ENCODE assay signal across 8 mouse cellular contexts in genomic region chr2:157367184-157367893, GRCm38 (mm10). TPM values are rescaled to one million over a fixed set of nuclear protein-coding genes. Genes with fewer than 3 reads are reported as not detected.
DNase-seq lines count a peak whose midpoint lies in the region; ATAC-seq lines count a peak whose summit lies in the region.

Gene Manbal (plus strand): TSS chr2:157367594.

- no peaks in the 10 kb centered on the region for H3K27me3 ChIP-seq in hindbrain, embryonic 16.5 days (replicated peaks; ENCODE audit: control insufficient read depth, insufficient read depth, low read length)

- peaks cover 47% of the 10 kb centered on the region for H3K79me2 ChIP-seq in macrophage (ENCODE audit: inconsistent target)

- DNase-seq in T-cell, adult 2 months (ENCODE audit: low spot score): peak; percentile 94
- DNase-seq in cerebellum, postnatal 36 days: peak; percentile 96 to 97
- peak; percentile 96 for DNase-seq in gastrocnemius, adult 18-20 months (ENCODE audit: low spot score)
- peak; percentile 95 to 99 for DNase-seq in left cerebral cortex, adult 18-20 months (ENCODE audit: low spot score in 2 of 2)
- peak; percentile 93 for DNase-seq in right cerebral cortex, adult 18-20 months
- peak; percentile 91 for DNase-seq in urinary bladder, postnatal 10 days (ENCODE audit: low spot score)

- peak within 1 kb of the TSS; percentile 90 for H3K27ac ChIP-seq in hindbrain, embryonic 16.5 days (ENCODE audit: low read depth, low read length)
- peak within 1 kb of the TSS; percentile 91 for H3K27ac ChIP-seq in macrophage

- peak within 1 kb of the TSS; percentile 83 for H3K4me3 ChIP-seq in hindbrain, embryonic 16.5 days (ENCODE audit: low read length)
- peak within 1 kb of the TSS; percentile 90 for H3K4me3 ChIP-seq in macrophage (ENCODE audit: inconsistent target)

- peak within 1 kb of the TSS; percentile 95 for H3K9ac ChIP-seq in hindbrain, embryonic 16.5 days (ENCODE audit: low read depth, low read length)

- peaks cover 14% of the 10 kb centered on the region for H3K4me1 ChIP-seq in hindbrain, embryonic 16.5 days (ENCODE audit: control insufficient read depth, insufficient read depth, low read depth, low read length)

- H3K4me2 ChIP-seq in hindbrain, embryonic 16.5 days (ENCODE audit: low read length): peak within 1 kb of the TSS; percentile 70

- no peaks in the 10 kb centered on the region for H3K9me3 ChIP-seq in hindbrain, embryonic 16.5 days (ENCODE audit: control insufficient read depth, low read length)

- ATAC-seq in hindbrain, embryonic 16.5 days: peak; percentile 89

- WGBS in hindbrain, embryonic 16.5 days: 3% methylated on average over 42 of the region's 42 CpGs
- WGBS in macrophage (ENCODE audit: missing documents): 4% methylated on average over 42 of the region's 42 CpGs

- no peaks in the 10 kb centered on the region for H3K36me3 ChIP-seq in hindbrain, embryonic 16.5 days (ENCODE audit: control insufficient read depth, insufficient read depth, low read length)
- no peaks in the 10 kb centered on the region for H3K36me3 ChIP-seq in macrophage (ENCODE audit: inconsistent target)

RNA-seq across cellular contexts. Expression of gene Manbal, which starts in this region (rescaled TPM):
- 10 to 100 TPM; 15.2 to 15.9 TPM for total RNA-seq in gastrocnemius, adult 18-20 months (2021)
- 120 and 123 TPM in 2 replicates for polyA plus RNA-seq in hindbrain, embryonic 16.5 days (2015; fragmentation: Nextera tagmentation; extraction: Ambion mirVana)
- 10 to 100 TPM; 54.6 to 56.6 TPM for total RNA-seq in left cerebral cortex, adult 18-20 months (2021)
- total RNA-seq in macrophage (2018; cell fraction: chromatin; rRNA removed): 10 to 100 TPM; 16.8 to 44.9 (median 22.6) TPM
- 10 to 100 TPM; 44.2 to 70.6 (median 57.2) TPM for total RNA-seq in macrophage (2018; cell fraction: cytosol; rRNA removed)
- total RNA-seq in macrophage (2018; cell fraction: nucleus; rRNA removed): 10 to 100 TPM; 18.9 to 49.5 (median 31.7) TPM
- 36.1 to 57.8 TPM (median 47.9 TPM) in 3 replicates for polyA plus RNA-seq in macrophage (2018)

Comparison
In these comparisons a context has a peak if more than half of its experiments do, and no peak if none do; other contexts are left out.
1. Peak in every context shown above with its lines: DNase-seq, ATAC-seq, H3K4me3 ChIP-seq and H3K27ac ChIP-seq.